Mouse (Mus musculus): Measurements from ENCODE around the gene Rnaseh2a. TPM values are rescaled to one million over a fixed set of nuclear protein-coding genes. Genes with fewer than 3 reads are reported as not detected.

Rnaseh2a gene
- 108 TPM for polyA plus RNA-seq (2017; shearing (Covaris generic))

DNA sequence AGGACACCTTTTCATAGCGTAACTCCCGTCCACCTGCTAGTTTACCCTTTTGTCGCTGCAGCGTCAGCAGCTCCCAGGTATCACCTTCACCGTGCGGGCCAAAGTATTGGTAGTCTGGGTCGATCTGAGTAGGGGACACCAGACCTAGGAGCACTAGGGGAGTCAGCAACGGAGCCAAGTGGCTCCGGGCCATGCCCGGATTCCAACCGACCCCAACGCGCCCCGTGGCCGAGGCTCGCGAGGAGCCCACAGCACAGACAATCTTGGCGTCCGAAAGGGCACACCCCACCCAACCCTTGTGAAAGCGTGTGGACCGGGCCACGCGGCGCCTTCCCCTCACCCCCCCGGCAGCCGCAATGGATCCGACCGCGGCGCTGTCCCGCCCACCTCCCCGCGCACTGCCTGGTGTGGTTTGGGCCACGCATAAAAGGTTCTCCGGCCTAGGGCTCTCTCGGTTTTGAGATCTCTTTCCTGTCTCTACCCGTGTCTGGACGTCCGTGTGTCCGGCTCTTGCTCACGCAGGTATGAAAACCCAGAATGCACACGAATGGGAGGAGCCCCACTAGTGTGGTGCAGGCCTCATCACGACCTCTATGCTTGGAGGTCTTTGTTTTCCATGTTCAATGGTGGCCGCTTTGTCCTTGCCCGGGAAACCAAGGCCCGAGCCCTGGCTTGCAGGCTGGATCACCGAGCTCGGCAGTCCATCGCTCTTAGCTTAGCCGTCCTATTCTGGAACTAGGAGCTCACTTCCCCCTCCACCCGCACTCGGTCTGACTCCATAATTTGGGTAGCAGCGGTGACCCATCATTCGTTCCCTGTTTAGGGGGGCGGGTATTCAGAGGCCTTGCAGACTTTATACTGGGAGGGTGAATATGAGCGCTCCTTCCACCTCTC is at the start of gene Rnaseh2a, which contains the start of the genes Gm49661 and Prdx2:
Gene Rnaseh2a, minus strand, starts transcription at position 527 of the 894 bp plus-strand sequence.
Gene Gm49661, minus strand, starts transcription at position 193 of the 894 bp plus-strand sequence.
Gene Prdx2, plus strand, starts transcription at position 347 of the 894 bp plus-strand sequence.

DNA sequence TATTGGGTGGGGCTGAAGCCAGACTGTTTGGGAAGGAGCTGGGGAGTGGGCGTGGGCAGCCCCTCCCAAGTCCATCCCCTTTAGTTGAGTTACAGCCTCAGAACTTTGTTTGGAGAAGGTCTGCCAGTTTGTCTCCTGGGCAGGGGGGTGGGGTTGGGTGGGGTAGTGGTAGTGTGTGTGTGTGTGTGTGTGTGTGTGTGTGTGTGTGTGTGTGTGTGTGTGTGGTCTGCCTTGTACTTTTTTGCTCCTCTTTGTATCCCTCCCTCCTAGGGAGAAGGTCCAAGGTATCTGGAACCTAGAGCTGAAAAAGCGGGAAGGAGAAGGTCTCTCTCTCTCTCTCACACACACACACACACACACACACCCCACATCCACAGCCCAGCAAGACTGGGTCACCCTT is 44.9 kb upstream of the Rnaseh2a start, which contains the start of gene Best2:
Gene Best2, minus strand, starts transcription at position 101 of the 400 bp plus-strand sequence.

DNA sequence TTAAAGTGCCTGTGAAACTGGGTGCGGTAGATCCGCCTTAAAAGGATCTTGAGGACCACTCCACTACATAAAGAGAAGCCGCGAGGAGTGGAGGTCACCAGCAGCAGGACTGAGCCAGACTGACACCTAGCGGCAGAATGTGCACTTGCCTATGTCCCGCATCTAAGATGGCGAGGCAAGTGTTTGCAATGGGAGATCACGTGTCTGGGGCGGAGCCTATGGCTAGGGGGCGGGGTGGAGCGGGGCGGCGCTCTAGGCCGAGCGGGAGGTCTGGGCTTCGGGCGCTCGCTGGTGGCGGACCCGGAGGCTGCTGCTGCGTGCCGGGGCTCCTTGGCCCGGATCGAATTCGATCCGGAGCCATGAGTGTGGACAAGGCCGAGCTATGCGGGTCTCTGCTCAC is 20.8 kb upstream of the Rnaseh2a start, which contains the start of gene Hook2:
Gene Hook2, plus strand, starts transcription at position 255 of the 400 bp plus-strand sequence.

DNA sequence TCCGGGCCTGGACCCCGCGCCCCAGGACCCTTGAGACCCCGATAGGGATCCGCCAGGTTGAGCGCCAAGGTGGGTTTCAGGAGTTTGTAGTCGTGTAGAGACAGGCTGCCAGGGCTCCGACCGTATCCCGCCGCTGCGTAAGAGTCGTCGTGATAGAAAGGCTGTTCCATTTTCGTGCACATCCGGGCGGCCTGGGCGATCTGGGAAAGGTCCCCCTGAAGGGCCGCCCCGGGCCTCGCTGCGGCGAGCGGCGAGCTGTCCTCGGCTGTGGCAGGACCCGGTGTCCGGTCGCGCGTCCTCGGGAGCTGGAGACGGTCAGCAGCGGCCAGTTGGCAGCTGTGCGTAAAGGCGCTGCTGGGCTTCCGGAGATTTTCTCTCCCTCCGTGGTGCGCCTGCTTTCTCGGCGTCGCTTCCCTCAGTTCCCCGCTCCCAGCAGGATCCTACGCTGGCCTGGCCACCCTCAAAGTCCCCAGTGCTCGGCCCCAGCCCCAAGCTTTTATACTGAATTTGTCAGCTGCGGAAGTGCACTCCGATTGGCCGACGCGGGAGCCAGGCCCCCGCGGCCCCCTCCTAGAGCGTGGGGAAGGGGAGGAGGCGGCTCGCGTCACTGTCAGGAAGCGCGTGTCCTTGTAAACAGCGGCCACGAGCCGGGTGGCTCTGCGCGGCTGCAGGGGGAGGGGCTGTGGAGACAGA is 8.8 kb upstream of the Rnaseh2a start, which contains the start of gene Junb:
Gene Junb, minus strand, starts transcription at position 471 of the 693 bp plus-strand sequence.

GRCm38 (mm10) chr8:84946528-84947240 is 22.9 kb downstream of the Rnaseh2a start, which contains the start of gene Rtbdn:
TSS of gene Rtbdn (plus strand) at chr8:84946991.

GRCm38 (mm10) chr8:84936962-84937546 is 32.5 kb downstream of the Rnaseh2a start, which contains the start of gene Mast1:
TSS of gene Mast1 (minus strand) at chr8:84937359.

DNA sequence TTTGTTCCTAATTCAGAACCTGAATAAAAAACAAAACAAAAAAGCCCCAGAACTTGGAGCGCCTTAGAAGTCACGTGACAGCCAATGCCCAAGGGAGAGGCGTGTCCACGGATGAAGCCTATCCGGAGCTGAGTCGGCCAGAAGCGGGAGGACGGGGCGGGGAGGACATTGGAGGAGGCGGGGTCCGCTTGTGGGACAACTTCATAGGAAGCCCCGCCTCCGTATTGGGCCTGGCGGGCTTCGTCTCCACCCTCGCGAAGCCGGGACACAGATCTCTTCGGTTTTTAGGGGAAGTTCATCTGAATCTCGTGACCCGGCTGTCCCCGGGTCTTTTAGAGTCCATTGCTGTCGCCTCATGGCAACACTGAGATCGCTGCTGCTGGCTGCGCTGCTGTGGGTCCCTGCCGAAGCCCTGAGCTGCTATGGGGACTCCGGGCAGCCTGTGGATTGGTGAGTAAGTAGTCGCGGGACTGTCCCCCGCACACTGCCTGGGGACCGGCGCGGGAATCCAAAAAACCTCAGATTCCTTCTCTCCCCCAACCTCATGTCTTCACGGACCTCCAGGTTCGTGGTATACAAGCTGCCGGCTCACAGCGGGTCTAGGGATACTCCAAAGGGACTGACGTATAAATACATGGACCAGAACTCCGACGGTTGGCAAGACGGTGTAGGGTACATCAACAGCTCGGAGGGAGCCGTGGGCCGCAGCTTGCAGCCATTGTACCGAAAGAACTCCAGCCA is 61.0 kb downstream of the Rnaseh2a start, which contains the start of gene Dnase2a:
Gene Dnase2a, plus strand, starts transcription at position 140 of the 741 bp plus-strand sequence.

Other genes starting within 250 kb of the Rnaseh2a start
- gene G430095P16Rik, start 246.8 kb downstream of the Rnaseh2a start, polyA plus RNA-seq (2017; shearing (Covaris generic)): 35.6 TPM
- gene Nfix, start 169.4 kb downstream of the Rnaseh2a start, polyA plus RNA-seq (2017; shearing (Covaris generic)): 4.7 TPM
- gene Dand5, start 146.9 kb downstream of the Rnaseh2a start, polyA plus RNA-seq (2017; shearing (Covaris generic)): 7.8 TPM
- 20.8 TPM for gene Gadd45gip1, start 138.2 kb downstream of the Rnaseh2a start, polyA plus RNA-seq (2017; shearing (Covaris generic))
- 200 TPM for gene Rad23a, start 129.1 kb downstream of the Rnaseh2a start, polyA plus RNA-seq (2017; shearing (Covaris generic))
- 494 TPM for gene Calr, start 122.8 kb downstream of the Rnaseh2a start, polyA plus RNA-seq (2017; shearing (Covaris generic))
- gene Farsa, start 112.8 kb downstream of the Rnaseh2a start, polyA plus RNA-seq (2017; shearing (Covaris generic)): 110 TPM
- gene Syce2, start 97.7 kb downstream of the Rnaseh2a start, polyA plus RNA-seq (2017; shearing (Covaris generic)): 7.1 TPM
- 38.4 TPM for gene Gcdh, start 75.8 kb downstream of the Rnaseh2a start, polyA plus RNA-seq (2017; shearing (Covaris generic))
- 0.60 TPM for gene Klf1, start 67.8 kb downstream of the Rnaseh2a start, polyA plus RNA-seq (2017; shearing (Covaris generic))
- 22.3 TPM for gene Dnase2a, start 61.2 kb downstream of the Rnaseh2a start, polyA plus RNA-seq (2017; shearing (Covaris generic))
- gene Mast1, start 32.4 kb downstream of the Rnaseh2a start, polyA plus RNA-seq (2017; shearing (Covaris generic)): 1.3 TPM
- gene Rtbdn, start 22.8 kb downstream of the Rnaseh2a start, polyA plus RNA-seq (2017; shearing (Covaris generic)): not detected
- gene Gm49661, start 334 bp downstream of the Rnaseh2a start, polyA plus RNA-seq (2017; shearing (Covaris generic)): not detected
- gene Prdx2, start 180 bp downstream of the Rnaseh2a start, polyA plus RNA-seq (2017; shearing (Covaris generic)): 233 TPM
- 339 TPM for gene Junb, start 9.0 kb upstream of the Rnaseh2a start, polyA plus RNA-seq (2017; shearing (Covaris generic))
- gene Hook2, start 20.8 kb upstream of the Rnaseh2a start, polyA plus RNA-seq (2017; shearing (Covaris generic)): 4.4 TPM
- gene Best2, start 44.8 kb upstream of the Rnaseh2a start, polyA plus RNA-seq (2017; shearing (Covaris generic)): not detected
- gene Asna1, start 55.5 kb upstream of the Rnaseh2a start, polyA plus RNA-seq (2017; shearing (Covaris generic)): 60.6 TPM
- 122 TPM for gene Trir, start 57.1 kb upstream of the Rnaseh2a start, polyA plus RNA-seq (2017; shearing (Covaris generic))
- gene Tnpo2, start 67.1 kb upstream of the Rnaseh2a start, polyA plus RNA-seq (2017; shearing (Covaris generic)): 51.4 TPM
- gene Fbxw9, start 90.3 kb upstream of the Rnaseh2a start, polyA plus RNA-seq (2017; shearing (Covaris generic)): 10.1 TPM
- 2.5 TPM for gene Gm5741, start 98.2 kb upstream of the Rnaseh2a start, polyA plus RNA-seq (2017; shearing (Covaris generic))
- 57.7 TPM for gene Dhps, start 102.0 kb upstream of the Rnaseh2a start, polyA plus RNA-seq (2017; shearing (Covaris generic))
- gene Wdr83os, start 111.0 kb upstream of the Rnaseh2a start, polyA plus RNA-seq (2017; shearing (Covaris generic)): 190 TPM
- gene Wdr83, start 111.5 kb upstream of the Rnaseh2a start, polyA plus RNA-seq (2017; shearing (Covaris generic)): 46.6 TPM
- 167 TPM for gene Man2b1, start 113.5 kb upstream of the Rnaseh2a start, polyA plus RNA-seq (2017; shearing (Covaris generic))
- gene Zfp791, start 153.3 kb upstream of the Rnaseh2a start, polyA plus RNA-seq (2017; shearing (Covaris generic)): not detected
- gene Cks1brt, start 182.2 kb upstream of the Rnaseh2a start, polyA plus RNA-seq (2017; shearing (Covaris generic)): not detected